Mouse (Mus musculus) testis, adult 2 months (tissue): Measurements from ENCODE around the gene Serpinb1b.

Source experiments
- CTCF ChIP-seq: fragments of 200-500 bp; IDR thresholded peaks from 2 replicates; pipeline ENCODE4 v1.5.1; 2012; ENCODE audit warnings: low read depth, mild to moderate bottlenecking, inconsistent platforms, low read length, moderate library complexity; ENCODE audit not compliant: control insufficient read depth, insufficient read depth, insufficient replicate concordance
- POLR2A ChIP-seq: fragments of 200-500 bp; IDR thresholded peaks from 2 replicates; pipeline ENCODE4 v1.6.1; 2012; ENCODE audit warnings: low read depth, mild to moderate bottlenecking, inconsistent platforms, low read length, moderate library complexity; ENCODE audit not compliant: control insufficient read depth

DNA sequence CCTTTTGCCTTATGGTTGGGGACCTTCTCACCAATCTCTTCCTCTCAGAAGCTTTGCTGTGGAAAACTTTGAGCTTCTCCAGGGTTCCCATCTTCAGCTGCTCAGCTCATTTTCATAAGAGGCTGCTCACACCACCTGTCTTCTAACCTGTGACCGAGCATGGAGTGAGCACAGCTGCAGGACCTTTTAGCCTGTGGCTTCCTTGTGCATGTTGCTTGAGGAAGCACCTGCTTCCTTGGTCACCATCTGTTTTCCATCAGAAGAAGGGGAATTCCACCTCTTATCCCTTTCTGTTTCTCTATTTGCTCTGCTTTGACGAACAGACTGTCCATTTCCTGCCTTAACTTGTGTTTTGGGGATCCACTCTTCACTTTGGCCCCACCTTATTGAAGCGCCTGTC is 34.7 kb downstream of the Serpinb1b start:
- TF ChIP-seq POLR2A = no peak
- TF ChIP-seq CTCF = no peak
